Mouse (Mus musculus) ES-Bruce4 (cell line): ENCODE data around the gene Tmem219. TPM values are rescaled to one million over a fixed set of nuclear protein-coding genes. Genes with fewer than 3 reads are reported as not detected.
A peak's percentile ranks its signal among the peaks of the same experiment; 100 is the strongest.

Source experiments
- H3K27ac ChIP-seq: 2 replicates; pipeline ENCODE4 v1.5.1; 2012; ENCODE audit warnings: low read length, inconsistent platforms; ENCODE audit not compliant: insufficient read depth
- H3K27me3 ChIP-seq: 2 replicates; pipeline ENCODE4 v1.6.1; 2012; ENCODE audit warnings: mild to moderate bottlenecking, low read length, inconsistent platforms; ENCODE audit not compliant: control insufficient read depth, poor library complexity, insufficient read depth, severe bottlenecking
- H3K36me3 ChIP-seq: 2 replicates; pipeline ENCODE4 v1.6.1; 2012; ENCODE audit warnings: inconsistent platforms, mild to moderate bottlenecking, low read length, moderate library complexity; ENCODE audit not compliant: control insufficient read depth, poor library complexity, insufficient read depth, severe bottlenecking
- H3K4me1 ChIP-seq: one replicate; pipeline ENCODE4 v1.8.1; 2011; ENCODE audit warnings: low read length; ENCODE audit not compliant: control insufficient read depth, insufficient read depth
- H3K4me3 ChIP-seq: 2 replicates; pipeline ENCODE4 v1.5.1; 2011; ENCODE audit warnings: low read depth, mild to moderate bottlenecking, low read length
- H3K9ac ChIP-seq: 2 replicates; pipeline ENCODE4 v1.6.1; 2012; ENCODE audit warnings: low read depth, mild to moderate bottlenecking, inconsistent platforms; ENCODE audit not compliant: poor library complexity, severe bottlenecking
- H3K9me3 ChIP-seq: replicated peaks from 2 replicates; pipeline ENCODE4 v1.6.1; 2012; ENCODE audit warnings: mild to moderate bottlenecking, low read length, inconsistent platforms; ENCODE audit not compliant: control insufficient read depth, poor library complexity, insufficient read depth, severe bottlenecking
- CTCF ChIP-seq: IDR thresholded peaks from one replicate; pipeline ENCODE4 v1.8.1; 2011; ENCODE audit warnings: low read depth, low read length
- EP300 ChIP-seq: IDR thresholded peaks from 2 replicates; pipeline ENCODE4 v1.6.1; 2011; ENCODE audit warnings: low read depth, low read length; ENCODE audit not compliant: insufficient read depth
- POLR2A ChIP-seq: IDR thresholded peaks from one replicate; pipeline ENCODE4 v1.8.1; 2011; ENCODE audit warnings: low read length; ENCODE audit not compliant: insufficient read depth
- polyA plus RNA-seq: library from polyadenylated mRNA; stranded (reverse); fragments of >200 nt; gene quantifications from 2 replicates; pipeline ENCODE4 v1.2.4, GENCODE M21; 2011; ENCODE audit warnings: low read depth; ENCODE audit not compliant: missing spikeins, insufficient read depth, insufficient read length

The Tmem219 gene
- polyA plus RNA-seq, 1 experiment: 17.2 TPM

- Histone ChIP-seq H3K36me3 (peaks cover 8% of the 10 kb centered on the region; the same call in 1 of the 2 replicates), H3K9ac (peak overlapping the region; percentile 79), H3K4me1 (no peaks in the 10 kb centered on the region), H3K4me3 (peak overlapping the region; percentile 87), H3K9me3 (no peaks in the 10 kb centered on the region), H3K27ac (no peak overlapping the region), H3K27me3 (0 out of 2 replicates have a peak, but pooled peaks cover 2% of the 10 kb centered on the region)
- TF ChIP-seq POLR2A (no peak), CTCF (no peak), EP300 (no peak)
Measured at GRCm38 (mm10) chr7:126847421-126848398, 75.0 kb downstream of the Tmem219 start.

- Histone ChIP-seq H3K27ac (no peak within 1 kb of the TSS), H3K9ac (peak within 1 kb of the TSS; percentile 79), H3K27me3 (0 out of 2 replicates have a peak, but pooled peaks cover 2% of the 10 kb centered on the region), H3K4me3 (peak within 1 kb of the TSS; percentile 87), H3K9me3 (no peaks in the 10 kb centered on the region), H3K36me3 (peaks cover 3% of the 10 kb centered on the region; the same call in 1 of the 2 replicates), H3K4me1 (no peaks in the 10 kb centered on the region)
- no peak for TF ChIP-seq EP300
- TF ChIP-seq POLR2A: no peak
- TF ChIP-seq CTCF: no peak
Measured at GRCm38 (mm10) chr7:126847116-126847420, 75.6 kb downstream of the Tmem219 start, which contains the start of gene Doc2a. Doc2a (plus strand) TSS chr7:126847416.

GRCm38 (mm10) chr7:126845516-126845915 lies 77.2 kb downstream of the Tmem219 start:
- TF ChIP-seq CTCF (no peak), POLR2A (no peak), EP300 (no peak)
- 0 out of 2 replicates have a peak, but pooled peaks cover 2% of the 10 kb centered on the region for H3K27me3 ChIP-seq
- H3K9ac ChIP-seq: no peak overlapping the region
- H3K27ac ChIP-seq: no peak overlapping the region
- no peak overlapping the region for H3K4me3 ChIP-seq
- no peaks in the 10 kb centered on the region for H3K9me3 ChIP-seq
- H3K4me1 ChIP-seq: no peaks in the 10 kb centered on the region
- H3K36me3 ChIP-seq: no peaks in the 10 kb centered on the region

GRCm38 (mm10) chr7:126843276-126843675 lies 79.4 kb downstream of the Tmem219 start:
- Histone ChIP-seq H3K9me3 (no peaks in the 10 kb centered on the region), H3K27me3 (peaks cover 2% of the 10 kb centered on the region; the same call in 1 of the 2 replicates), H3K9ac (no peak overlapping the region), H3K4me1 (no peaks in the 10 kb centered on the region), H3K36me3 (no peaks in the 10 kb centered on the region), H3K4me3 (no peak overlapping the region), H3K27ac (no peak overlapping the region)
- TF ChIP-seq POLR2A: no peak
- TF ChIP-seq EP300: no peak
- no peak for TF ChIP-seq CTCF

Other genes with a start within 250 kb of the Tmem219 start
- not detected in 2 replicates for gene Sult1a1, start 246.5 kb downstream of the Tmem219 start, polyA plus RNA-seq
- gene Bola2, start 227.5 kb downstream of the Tmem219 start, polyA plus RNA-seq: 76.0 and 103 TPM in 2 replicates
- 16.6 and 17.4 TPM in 2 replicates for gene Slx1b, start 227.1 kb downstream of the Tmem219 start, polyA plus RNA-seq
- gene Coro1a, start 215.1 kb downstream of the Tmem219 start, polyA plus RNA-seq: 4.9 and 5.9 TPM in 2 replicates
- gene Mapk3, start 163.3 kb downstream of the Tmem219 start, polyA plus RNA-seq: 102 and 121 TPM in 2 replicates
- 1.8 and 3.6 TPM in 2 replicates for gene Gdpd3, start 156.6 kb downstream of the Tmem219 start, polyA plus RNA-seq
- 56.8 and 62.1 TPM in 2 replicates for gene Ypel3, start 146.0 kb downstream of the Tmem219 start, polyA plus RNA-seq
- gene Tbx6, start 141.4 kb downstream of the Tmem219 start, polyA plus RNA-seq: 1.7 TPM in 2 replicates
- 111 and 127 TPM in 2 replicates for gene Ppp4c, start 130.4 kb downstream of the Tmem219 start, polyA plus RNA-seq
- gene Fam57b, start 125.2 kb downstream of the Tmem219 start, polyA plus RNA-seq: 2.7 and 4.2 TPM in 2 replicates
- not detected in 2 replicates for gene 4930451I11Rik, start 91.3 kb downstream of the Tmem219 start, polyA plus RNA-seq
- 3.2 and 3.3 TPM in 2 replicates for gene Doc2a, start 75.5 kb downstream of the Tmem219 start, polyA plus RNA-seq
- 116 and 120 TPM in 2 replicates for gene Hirip3, start 60.9 kb downstream of the Tmem219 start, polyA plus RNA-seq
- 104 and 118 TPM in 2 replicates for gene Ino80e, start 60.5 kb downstream of the Tmem219 start, polyA plus RNA-seq
- gene Taok2, start 38.2 kb downstream of the Tmem219 start, polyA plus RNA-seq: 37.9 and 41.0 TPM in 2 replicates
- 25.5 and 26.8 TPM in 2 replicates for gene Kctd13, start 6.0 kb upstream of the Tmem219 start, polyA plus RNA-seq
- 0.36 and 0.41 TPM in 2 replicates for gene Asphd1, start 26.7 kb upstream of the Tmem219 start, polyA plus RNA-seq
- 1.4 and 1.9 TPM in 2 replicates for gene Sez6l2, start 27.6 kb upstream of the Tmem219 start, polyA plus RNA-seq
- 42.8 and 53.3 TPM in 2 replicates for gene Cdipt, start 53.0 kb upstream of the Tmem219 start, polyA plus RNA-seq
- gene Cdiptos, start 53.2 kb upstream of the Tmem219 start, polyA plus RNA-seq: 1.4 and 2.4 TPM in 2 replicates
- 17.9 and 18.8 TPM in 2 replicates for gene Mvp, start 91.7 kb upstream of the Tmem219 start, polyA plus RNA-seq
- gene Pagr1b, start 93.6 kb upstream of the Tmem219 start, polyA plus RNA-seq: 22.1 and 26.6 TPM in 2 replicates
- gene Pagr1a, start 94.4 kb upstream of the Tmem219 start, polyA plus RNA-seq: 12.7 and 27.9 TPM in 2 replicates
- gene Gm42742, start 98.2 kb upstream of the Tmem219 start, polyA plus RNA-seq: 2.2 and 23.9 TPM in 2 replicates
- 3.5 and 6.7 TPM in 2 replicates for gene Prrt2, start 98.3 kb upstream of the Tmem219 start, polyA plus RNA-seq
- gene Maz, start 104.1 kb upstream of the Tmem219 start, polyA plus RNA-seq: 117 and 123 TPM in 2 replicates
- gene Kif22, start 119.6 kb upstream of the Tmem219 start, polyA plus RNA-seq: 106 and 109 TPM in 2 replicates
- not detected in 2 replicates for gene Zg16, start 164.4 kb upstream of the Tmem219 start, polyA plus RNA-seq
- 1.6 TPM in 2 replicates for gene AI467606, start 168.4 kb upstream of the Tmem219 start, polyA plus RNA-seq
- gene Qprt, start 199.3 kb upstream of the Tmem219 start, polyA plus RNA-seq: 8.6 and 9.3 TPM in 2 replicates
- gene Spn, start 214.9 kb upstream of the Tmem219 start, polyA plus RNA-seq: 1.5 and 2.2 TPM in 2 replicates